Mouse (Mus musculus) hindlimb bud, embryonic 11.5 days (tissue): ENCODE data around the gene Dus4l.
"Not testable (repeated sequence)": the region's sequence is repeated elsewhere in the genome, so short reads cannot be mapped to it uniquely, and the experiment has no call there.

Experiments
- DNase-seq: peaks from one replicate; pipeline ENCODE4 v3.0.0-alpha.2; 2012; ENCODE audit warnings: low read depth, low spot score; ENCODE audit errors: extremely low spot score

The Dus4l gene

DNA sequence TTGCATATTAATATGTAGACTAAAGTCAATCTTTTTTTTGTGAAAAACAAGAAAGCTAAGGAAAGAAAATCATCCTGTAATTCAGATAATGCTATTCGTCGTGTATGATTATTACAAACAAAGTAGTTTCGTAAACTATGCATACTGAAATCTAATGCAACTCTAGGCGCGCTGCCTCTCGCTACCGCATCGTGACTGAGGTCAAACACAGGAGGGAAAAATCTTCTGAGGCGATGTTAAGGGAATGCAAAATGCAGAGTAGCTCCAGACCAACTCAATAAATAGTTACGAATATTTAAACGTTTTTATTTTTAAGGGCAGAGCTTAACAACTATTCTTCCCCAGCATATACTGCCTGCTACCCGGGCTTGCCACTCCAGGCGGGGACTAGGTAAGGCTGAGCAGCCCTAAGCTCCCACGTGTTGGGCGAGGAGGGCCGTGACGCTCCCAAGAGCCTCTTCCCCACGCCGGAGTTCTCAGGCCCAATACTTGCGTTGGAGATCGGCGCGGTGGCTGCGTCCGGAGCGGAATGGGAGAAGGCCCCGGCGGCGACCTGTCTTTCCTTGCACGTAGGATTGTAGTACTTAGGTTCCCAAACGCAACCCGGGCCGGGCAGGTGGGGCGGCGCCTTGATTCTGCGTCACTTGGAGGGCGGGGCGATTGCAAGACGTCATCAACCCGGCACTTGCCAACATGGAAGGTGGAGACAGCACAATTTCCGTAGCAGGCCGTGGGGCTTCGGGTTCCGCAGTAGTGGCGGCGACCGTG is at the start of gene Dus4l, which contains the start of gene Cog5:
Gene Dus4l (minus strand): TSS at position 630 of the 768 bp plus-strand sequence.
Gene Cog5 (plus strand): TSS at position 673 of the 768 bp plus-strand sequence.
- DNase-seq, result no peak

DNA sequence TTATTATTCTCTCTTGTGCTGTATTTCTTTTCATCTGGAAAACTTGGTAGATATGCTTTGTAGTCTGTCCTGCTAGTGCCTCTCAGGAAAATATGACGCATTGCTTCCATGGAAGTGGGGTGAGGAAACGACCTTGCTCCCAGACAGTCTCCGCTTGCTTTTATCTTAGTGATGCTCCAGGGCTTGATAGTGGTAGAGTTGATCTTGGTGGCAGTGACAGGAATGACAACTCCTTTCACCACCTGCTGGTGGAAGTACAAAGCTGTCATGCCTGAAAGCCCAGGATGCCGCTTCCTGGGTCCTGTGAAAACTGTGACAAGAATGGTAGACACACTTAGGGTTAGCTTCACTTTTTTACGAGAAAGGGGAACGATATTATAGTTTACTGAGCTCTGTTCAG is 49.3 kb upstream of the Dus4l start:
- DNase-seq, result no peak

DNA sequence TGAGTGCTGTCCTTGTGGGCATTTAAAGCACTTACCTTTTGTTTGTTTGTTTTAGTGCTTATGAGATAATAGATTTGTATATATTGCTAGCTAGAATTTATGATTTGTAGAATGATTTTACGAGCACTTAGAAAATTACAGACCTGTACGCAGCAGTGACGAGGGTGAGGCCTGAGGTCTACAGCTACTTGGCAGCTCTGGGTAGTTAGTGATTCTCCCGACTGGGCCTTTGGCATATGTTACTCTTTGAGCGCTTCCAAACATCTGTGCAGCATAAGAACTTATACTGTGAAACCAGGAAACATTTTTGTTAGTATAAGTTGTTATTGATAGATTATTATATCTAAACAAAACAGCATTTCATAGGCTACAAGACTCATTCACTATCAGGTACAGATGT is 46.8 kb upstream of the Dus4l start:
- DNase-seq, result no peak

DNA sequence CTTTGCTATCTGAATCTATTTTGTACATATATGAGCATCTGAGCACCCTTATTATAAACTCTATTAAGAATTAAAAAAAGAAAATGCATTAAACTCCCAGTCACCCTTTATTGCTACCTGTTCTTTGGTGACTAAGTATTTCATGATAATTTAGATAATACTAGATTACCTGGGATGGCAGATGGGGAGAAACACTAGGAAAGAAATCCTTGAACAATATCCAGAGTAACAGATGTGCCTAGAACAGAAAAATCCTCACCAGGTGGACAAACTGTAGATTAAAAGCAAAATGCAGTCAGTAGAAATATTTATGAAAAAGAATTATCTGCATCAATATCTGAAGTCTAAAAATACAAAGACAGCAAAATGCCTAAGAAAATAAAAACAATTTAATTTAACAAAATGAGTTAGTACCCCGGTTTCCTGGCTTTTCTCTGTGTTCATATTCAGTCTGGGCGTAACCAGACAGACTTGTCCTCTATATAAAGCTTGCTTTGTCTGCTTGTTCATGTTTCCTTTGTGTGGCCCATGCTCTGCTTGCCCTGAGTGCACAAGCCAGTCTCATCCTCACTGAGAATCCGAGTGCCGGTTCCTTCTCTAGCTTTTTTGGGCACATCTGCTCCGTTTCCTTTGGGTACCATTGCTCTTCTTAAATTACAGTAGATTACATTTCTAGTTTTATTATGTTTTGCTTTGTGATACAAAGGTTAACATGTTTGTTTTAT is 46.2 kb upstream of the Dus4l start:
- no peak for DNase-seq

DNA sequence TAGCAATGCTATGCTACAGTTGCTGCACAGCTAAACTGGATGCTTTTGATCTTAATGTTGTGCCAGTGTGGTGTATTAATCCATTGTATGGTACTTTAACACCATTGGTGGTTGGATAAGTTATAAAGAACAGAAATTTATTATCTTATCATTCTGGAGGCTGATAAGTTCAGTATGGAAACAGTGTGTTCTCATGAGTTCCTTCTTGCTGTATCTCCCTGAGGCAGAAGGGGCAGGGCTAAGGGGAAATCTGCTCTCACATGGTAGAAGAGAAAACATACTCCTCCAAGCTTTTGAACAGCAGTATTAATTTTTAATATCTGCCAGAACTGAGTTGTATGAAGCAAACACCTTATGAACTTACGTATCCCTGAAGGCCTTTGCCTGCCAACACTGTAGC is 38.7 kb upstream of the Dus4l start:
- DNase-seq, result no peak

DNA sequence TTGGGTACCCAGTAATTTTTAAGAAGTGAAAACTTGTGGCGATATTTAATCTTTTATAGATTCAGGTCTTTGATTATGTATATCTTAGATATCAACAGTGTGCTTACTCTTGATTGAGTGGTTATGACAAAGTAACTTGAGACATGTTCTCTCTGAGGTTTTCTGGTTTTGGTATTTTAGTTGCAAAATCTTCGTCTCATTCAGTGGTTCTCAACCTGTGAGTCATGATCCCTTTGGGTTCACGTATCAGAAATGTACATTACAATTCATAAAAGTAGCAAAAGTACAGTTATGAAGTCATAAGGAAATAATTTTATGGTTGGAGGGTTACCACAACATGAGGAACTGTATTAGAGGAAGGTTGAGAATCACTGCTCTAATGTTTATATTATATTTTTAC is 32.1 kb upstream of the Dus4l start:
- DNase-seq, result no peak

DNA sequence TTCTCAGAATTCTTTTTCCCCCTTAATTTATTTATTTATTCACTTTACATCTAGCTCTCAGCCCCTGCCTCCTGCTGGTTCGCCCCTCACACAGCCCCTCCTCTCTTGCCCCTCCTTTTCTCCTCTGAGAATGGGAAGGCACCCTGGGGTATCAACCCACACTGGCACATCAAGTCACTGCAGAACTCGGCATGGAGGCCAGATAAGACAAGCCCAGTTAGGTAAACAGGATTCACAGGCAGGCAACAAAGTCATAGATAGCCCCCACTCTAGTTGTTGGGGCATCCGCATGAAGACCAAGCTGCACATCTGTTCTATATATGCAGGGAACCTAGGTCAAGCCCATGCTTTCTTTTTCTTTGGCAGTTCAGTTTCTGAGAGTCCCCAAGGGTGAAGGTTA is 12.6 kb upstream of the Dus4l start:
- no peak for DNase-seq

DNA sequence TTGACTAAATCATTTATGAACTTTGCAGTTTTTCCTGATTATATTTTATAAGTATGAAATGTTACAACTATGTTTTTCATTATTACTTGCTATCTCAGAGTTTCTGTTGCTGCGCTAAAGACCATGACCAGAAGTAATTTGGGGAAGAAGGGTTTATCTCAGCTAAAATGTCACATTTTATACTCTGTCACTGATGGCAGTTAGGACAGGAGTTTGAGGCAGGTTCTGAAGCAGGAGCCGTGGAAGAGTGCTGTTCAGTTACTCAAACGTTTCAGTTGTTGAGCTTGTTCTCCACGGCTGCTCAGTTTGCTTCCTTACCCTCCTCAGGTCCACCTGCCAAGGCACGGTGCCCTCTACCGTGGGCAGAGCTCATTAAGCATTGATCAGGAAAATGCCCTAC is 11.4 kb upstream of the Dus4l start:
- DNase-seq, result no peak

DNA sequence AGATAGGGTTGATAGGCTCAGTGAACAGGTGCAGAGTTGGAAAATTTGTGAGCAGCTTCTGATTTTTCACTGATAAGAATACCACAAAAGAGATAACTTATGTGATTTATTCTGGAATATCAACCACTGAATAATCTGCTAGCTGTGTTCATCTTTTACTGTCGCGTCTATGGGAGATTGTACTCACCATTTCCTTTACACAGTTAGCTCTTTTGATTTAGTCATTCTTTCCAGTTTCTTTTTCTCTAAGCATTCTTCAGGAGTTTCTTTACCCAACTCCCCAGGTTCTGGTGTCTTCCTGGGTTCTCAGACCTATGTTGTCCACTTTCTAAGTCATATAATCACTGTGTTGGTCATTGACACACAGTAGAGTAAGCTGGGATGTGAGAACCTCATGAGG is 2.2 kb upstream of the Dus4l start:
- DNase-seq, result no peak

DNA sequence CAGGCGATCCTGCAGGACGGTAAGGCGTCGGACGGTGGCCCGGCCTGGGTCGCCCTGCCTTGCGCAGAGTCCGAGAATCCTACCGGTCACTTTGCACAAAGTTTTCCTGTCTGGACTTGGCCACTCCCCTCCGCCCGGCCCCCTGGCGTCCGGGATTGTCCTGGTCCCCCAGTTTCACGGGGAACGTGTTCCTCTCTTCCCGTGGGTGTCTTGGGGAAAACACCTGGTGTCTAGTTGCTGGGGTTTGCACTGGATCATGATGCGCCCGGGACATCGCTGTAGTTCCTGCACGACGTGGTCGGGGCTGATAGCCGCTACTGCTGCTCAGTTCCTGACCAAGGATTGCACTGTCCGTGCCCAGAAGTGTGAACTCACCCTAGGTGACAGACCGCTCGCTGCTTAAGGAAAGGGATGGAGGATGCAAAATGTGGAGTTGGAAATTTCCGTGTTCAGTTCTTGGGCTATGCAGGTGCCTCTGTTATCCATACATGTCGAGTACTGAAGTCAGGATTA is 395 bp upstream of the Dus4l start:
- DNase-seq, result no peak

DNA sequence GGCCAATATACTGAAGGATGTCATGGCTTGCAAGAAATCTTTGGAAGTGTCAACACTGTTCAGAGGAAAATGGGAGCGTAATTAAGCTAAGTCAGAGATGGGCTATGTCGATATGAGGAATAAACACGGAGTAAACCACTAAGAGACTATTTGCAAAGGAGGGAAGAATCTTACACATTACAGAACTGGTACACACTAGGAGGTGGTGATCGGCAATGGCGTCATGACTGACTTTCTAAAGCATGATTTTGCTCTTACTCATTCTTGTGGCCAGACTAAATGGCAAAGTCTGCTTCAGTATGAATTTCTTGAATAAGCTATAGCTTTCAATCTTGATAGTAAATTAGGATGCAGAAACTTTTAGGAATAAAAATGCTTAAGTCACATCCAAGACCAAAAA is 1.0 kb downstream of the Dus4l start:
- no peak for DNase-seq

DNA sequence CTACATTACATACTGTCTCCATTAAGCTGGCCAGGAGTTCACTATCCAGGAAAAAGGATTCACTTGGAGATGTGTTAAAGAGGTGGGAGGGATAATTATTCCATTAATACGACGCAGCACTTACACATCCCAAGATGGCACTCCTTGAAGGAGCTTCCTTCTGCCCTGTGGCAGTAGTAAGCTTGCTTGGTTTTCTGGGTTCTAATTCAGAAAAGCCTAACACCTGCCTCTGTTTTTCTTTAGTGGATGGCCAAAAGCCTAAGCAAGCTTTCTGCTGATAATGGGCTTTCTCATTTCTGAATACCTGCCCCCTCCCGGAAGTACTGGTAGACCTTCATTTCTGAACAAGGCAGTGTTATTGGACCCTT is 19.4 kb downstream of the Dus4l start:
- DNase-seq, result no peak

DNA sequence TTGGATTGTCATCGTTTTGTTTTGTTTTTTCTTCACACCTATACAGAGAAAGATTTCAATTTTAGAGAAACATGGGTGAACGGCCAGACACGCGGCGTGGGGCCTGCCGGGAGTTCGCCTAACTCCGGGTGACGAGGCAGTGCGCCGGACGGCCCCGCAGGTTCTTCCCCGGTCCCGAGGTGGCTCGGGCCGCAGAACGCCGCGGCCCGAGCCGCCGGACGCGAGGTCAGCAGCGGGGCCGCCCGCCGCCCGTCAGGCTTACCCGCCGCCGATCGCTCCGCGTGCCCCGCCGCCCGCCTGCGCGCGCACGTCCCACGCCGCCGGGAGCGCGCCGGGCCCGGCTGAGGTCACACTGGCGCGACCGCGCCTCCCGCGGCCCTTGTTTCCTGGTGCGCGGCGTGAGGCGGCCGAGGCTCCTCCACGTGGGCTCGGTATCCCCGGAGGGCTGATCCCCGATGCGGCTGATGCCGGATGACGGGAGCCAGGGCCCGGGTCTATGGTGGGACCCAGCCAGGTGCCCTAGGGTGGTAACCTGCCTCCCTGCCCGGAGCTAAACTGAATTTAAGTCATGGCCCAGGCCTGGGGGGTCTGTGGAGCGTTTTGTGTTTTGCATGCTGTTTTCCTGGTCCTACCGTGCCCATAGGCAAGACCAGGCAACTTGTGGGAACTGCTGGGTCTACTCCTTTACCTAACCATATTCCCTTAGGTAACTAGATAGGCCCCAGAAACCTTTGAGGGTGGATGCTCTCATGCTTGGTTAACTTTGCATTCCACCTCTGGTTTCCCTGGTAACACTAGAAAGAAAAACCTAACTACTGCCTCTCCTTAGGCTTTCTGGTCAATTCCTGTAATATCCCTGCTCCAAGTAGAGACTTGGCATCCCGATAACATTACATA is 20.0 kb downstream of the Dus4l start, which contains the start of gene Bcap29:
Gene Bcap29 (minus strand): TSS at position 316 of the 897 bp plus-strand sequence.
- no peak for DNase-seq

DNA sequence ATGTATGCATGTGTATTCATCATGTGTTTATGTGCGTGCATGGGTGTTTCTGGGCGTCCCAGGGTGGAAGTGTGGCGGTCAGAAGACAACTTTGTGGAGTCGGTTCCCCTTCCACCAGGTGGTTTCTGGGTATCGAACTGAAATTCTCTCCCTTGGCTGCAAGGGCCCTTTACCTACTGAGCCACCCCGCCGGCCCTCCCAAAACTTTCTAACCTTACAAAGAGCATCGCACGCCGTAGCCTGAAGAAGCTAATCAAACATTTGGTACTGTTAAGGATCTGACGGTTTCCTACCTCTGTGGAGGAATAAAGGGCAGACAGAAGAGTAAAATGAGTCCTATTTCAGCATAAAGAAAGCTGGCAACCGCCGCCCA is 20.7 kb downstream of the Dus4l start:
- DNase-seq, result no peak

DNA sequence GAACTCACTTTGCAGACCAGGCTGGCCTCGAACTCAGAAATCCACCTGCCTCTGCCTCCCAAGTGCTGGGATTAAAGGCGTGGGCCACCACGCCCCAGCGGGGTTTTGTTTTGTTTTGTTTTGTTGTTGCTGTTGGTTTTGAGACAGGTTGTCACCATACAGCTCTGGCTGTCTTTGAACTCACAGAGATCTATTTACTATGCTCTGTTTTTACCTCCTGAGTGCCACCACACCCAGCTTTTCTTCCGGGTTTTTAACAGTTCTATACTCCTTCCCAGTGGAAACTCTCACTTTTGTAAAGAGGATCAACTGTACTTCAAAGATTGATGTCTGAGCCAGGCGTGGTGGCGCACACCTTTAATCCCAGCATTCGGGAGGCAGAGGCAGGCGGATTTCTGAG is 26.2 kb downstream of the Dus4l start:
- DNase-seq, result not testable (repeated sequence)

DNA sequence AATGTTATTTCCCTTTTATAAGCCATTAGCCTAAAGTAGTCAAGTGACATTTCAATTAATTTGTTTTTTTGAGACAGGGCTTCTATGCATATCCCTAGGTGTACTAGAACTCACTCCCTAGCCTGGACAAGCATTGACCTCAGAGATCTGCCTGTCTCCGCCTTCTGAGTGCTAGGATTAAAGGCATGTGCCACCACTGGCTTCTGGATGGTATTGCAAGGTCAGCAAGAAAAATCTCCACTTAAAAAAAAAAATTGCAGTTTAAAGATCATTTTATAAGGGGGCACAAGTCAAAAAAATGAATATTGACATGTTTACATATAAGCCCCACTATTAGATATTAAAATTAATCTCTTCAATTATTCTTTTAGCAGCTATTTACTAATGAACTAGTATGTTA is 29.6 kb downstream of the Dus4l start:
- no peak for DNase-seq

DNA sequence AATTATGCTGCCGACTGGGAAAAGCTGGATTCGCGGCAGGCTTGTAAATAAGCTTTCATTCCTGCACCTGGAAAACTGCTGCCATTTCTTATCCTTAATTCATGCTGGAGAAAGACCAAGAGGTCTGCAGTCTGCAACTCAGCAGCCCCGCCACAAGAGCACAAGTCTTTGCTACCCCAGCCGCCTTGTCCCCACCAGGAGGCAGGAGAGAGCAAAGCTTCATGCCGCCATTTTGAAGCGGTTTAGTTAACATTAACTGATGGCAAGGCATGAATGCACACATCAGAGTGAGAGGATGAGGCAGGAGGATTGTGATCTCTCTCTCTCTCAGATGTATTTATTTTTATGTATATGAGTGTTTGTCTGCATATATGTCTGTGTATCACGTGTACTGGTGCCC is 34.5 kb downstream of the Dus4l start:
- DNase-seq, result no peak

DNA sequence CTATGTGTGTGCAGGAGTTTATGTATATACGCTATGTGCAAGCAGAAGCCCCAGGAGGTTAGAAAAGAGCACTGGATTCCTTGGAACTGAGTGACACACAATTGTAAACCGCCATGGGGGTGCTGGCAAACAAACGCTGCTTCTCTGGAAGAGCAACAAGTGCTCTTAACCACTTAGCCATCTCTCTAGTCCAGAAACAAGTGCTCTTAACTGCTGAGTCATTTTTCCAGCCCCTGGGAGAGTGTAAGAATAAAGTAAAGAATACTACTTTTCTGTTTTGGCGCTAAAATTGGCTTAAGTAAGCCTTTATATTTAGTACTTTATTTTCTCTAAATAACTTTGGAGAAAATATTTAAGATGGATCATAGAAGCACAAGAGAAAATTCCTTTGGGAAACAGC is 41.3 kb downstream of the Dus4l start:
- DNase-seq, result no peak

DNA sequence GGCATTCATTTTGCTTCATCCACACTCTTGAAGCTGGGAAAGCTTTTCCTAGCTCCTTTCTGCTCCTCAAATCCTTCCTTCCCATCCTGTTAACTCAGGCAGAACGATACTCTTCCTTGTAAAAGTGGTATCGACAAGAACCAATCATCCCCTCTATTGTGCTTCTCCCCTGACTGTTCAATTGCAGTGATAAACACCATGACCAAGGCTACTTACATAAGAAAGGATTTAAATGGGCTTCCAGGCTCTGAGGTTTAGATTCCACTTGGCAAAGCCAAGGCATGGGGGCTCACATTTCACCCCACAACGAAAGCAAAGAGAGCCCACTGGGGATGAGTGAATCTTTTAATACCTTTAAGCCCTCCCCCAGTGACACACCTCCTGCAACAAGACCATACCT is 46.5 kb downstream of the Dus4l start:
- no peak for DNase-seq

DNA sequence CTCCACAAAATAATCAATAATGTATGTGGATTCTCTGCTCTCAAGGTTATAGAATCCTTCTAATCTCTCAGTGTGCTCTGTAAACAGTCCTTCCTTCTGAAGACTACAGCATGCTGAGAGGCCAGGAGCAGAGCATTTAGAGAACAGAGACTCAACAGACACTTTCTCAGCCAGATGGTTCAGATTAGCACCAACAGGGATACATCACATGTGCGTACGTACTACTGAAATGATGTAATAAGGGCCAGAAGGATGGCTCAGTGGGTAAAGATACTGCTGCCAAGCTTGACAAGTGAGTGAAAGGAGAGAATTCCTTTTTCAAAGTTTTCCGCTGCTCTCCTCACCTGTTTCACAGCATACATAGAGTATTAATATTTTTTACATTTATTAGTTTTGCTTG is 49.7 kb downstream of the Dus4l start:
- no peak for DNase-seq

DNA sequence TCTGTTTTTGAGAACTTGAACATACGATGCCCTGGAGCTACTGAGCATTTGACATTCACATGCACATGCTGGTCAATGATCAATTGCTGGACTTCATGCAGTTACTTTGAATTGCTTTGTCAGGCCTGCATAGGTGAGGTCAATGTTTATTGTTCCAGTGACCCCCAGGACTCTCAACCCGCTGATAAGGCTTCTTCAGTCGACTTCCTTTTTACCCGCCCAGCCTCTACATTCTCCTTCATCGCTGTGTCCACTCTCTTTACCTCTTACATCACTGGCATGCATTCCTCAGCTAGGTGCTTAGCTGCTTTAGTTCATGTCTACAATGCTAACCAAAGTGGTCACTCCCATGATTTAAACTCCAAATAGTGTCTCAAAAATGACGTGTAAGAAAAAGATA is 51.0 kb downstream of the Dus4l start:
- no peak for DNase-seq
